9 mouse cellular contexts compared by ENCODE assay signal in the genomic region with DNA sequence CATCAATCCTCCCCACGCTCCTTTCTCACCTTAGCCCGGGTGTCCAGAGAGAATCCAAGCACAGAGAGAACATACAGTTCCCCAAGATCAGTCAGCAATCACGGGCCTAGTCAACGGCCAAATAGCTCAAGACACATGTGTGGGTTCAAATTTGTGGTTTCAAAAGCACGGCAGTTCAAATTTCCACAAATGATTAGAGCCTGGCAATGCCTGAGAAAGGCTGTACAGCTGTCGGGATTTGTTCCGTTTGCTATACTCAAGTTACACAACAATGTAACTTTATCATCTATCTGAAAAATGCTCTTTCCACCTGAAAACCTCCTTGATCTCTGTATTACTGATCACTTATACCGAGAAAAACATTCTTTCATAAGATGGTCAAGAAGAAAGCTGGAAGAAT. TPM values are rescaled to one million over a fixed set of nuclear protein-coding genes. Genes with fewer than 3 reads are reported as not detected.
A peak's percentile ranks its signal among the peaks of the same experiment; 100 is the strongest.
DNase-seq lines count a peak whose midpoint lies in the region; ATAC-seq and TF ChIP-seq lines count a peak whose summit lies in the region.
"Had no signal": no experiment of that assay in that cellular context is flagged by ENCODE, and none has a peak within 500 bp of the region (broad histone marks: within the 10 kb centered on the region; RNA-seq: fewer than 3 reads in every experiment).

No protein-coding gene starts in this region.

- peaks cover 16% of the 10 kb centered on the region; the same call in 1 of the 2 replicates for H3K27me3 ChIP-seq in heart, embryonic 10.5 days (ENCODE audit: insufficient read depth, poor library complexity, severe bottlenecking)
- H3K27me3 ChIP-seq in C2C12 (ENCODE audit: control insufficient read depth, insufficient read depth, insufficient read length), result no peaks in the 10 kb centered on the region
- H3K27me3 ChIP-seq in forebrain, postnatal 0 days (ENCODE audit: insufficient read depth, low read length), result no peaks in the 10 kb centered on the region
- H3K27me3 ChIP-seq in liver, embryonic 16.5 days (ENCODE audit: control insufficient read depth, insufficient read depth, low read depth, low read length), result peaks cover 19% of the 10 kb centered on the region

- no peak for DNase-seq in heart, embryonic 10.5 days (ENCODE audit: low spot score)
- DNase-seq in heart, postnatal 14 days, result no peak
- no peak for DNase-seq in forebrain, postnatal 0 days
- no peak for DNase-seq in retina, postnatal 1 day
- DNase-seq in gastrocnemius, postnatal 4 days (ENCODE audit: low spot score in 2 of 2), result no peak
- DNase-seq in left cerebral cortex, postnatal 14 days (ENCODE audit: low spot score in 2 of 2), result no peak

- no peaks in the 10 kb centered on the region for H3K36me3 ChIP-seq in heart, embryonic 10.5 days
- no peaks in the 10 kb centered on the region for H3K36me3 ChIP-seq in C2C12 (ENCODE audit: control insufficient read depth, insufficient read depth)
- no peaks in the 10 kb centered on the region for H3K36me3 ChIP-seq in forebrain, postnatal 0 days (ENCODE audit: insufficient read depth)
- no peaks in the 10 kb centered on the region for H3K36me3 ChIP-seq in liver, embryonic 16.5 days (ENCODE audit: control insufficient read depth, insufficient read depth)

- H3K4me1 ChIP-seq in heart, embryonic 10.5 days, result peaks cover 10% of the 10 kb centered on the region; the same call in 1 of the 2 replicates
- H3K4me1 ChIP-seq in forebrain, postnatal 0 days (ENCODE audit: insufficient read depth), result no peaks in the 10 kb centered on the region
- peaks cover 7% of the 10 kb centered on the region for H3K4me1 ChIP-seq in liver, embryonic 16.5 days (ENCODE audit: control insufficient read depth, low read depth, low read length)

- WGBS in heart, embryonic 10.5 days, result 72% methylated on average over 8 of the region's 8 CpGs
- WGBS in forebrain, postnatal 0 days, result 65% methylated on average over 8 of the region's 8 CpGs
- 57% methylated on average over 8 of the region's 8 CpGs for WGBS in liver, embryonic 16.5 days (ENCODE audit: insufficient replicate concordance)

- H3K27ac ChIP-seq in heart, embryonic 10.5 days, result peak overlapping the region; percentile 83; the same call in 1 of the 2 replicates
- H3K27ac ChIP-seq in forebrain, postnatal 0 days (ENCODE audit: low read depth, low read length), result no peak overlapping the region
- H3K27ac ChIP-seq in liver, embryonic 16.5 days (ENCODE audit: low read length), result no peak overlapping the region
- H3K27ac ChIP-seq: macrophage had no signal

- intact Hi-C loops in heart, postnatal 14 days (cut with DNase I), result no loop called here
- intact Hi-C loops in left cerebral cortex, postnatal 14 days (cut with DNase I), result loop anchor here (5.0 kb wide), 1 partner anchor 68 kb away; no protein-coding TSS in a partner anchor

- no peaks in the 10 kb centered on the region for H3K79me2 ChIP-seq in C2C12 (ENCODE audit: control insufficient read depth, insufficient read depth)

- peak overlapping the region; percentile 90 for H3K4me2 ChIP-seq in forebrain, postnatal 0 days (ENCODE audit: low read depth)
- peak overlapping the region; percentile 75 for H3K4me2 ChIP-seq in liver, embryonic 16.5 days (ENCODE audit: low read depth, low read length)

- peak overlapping the region; percentile 78 for H3K4me3 ChIP-seq in heart, embryonic 10.5 days
- H3K4me3 ChIP-seq in C2C12 (ENCODE audit: insufficient read depth, poor library complexity, severe bottlenecking), result no peak overlapping the region
- H3K4me3 ChIP-seq in forebrain, postnatal 0 days (ENCODE audit: low read depth, low read length), result peak overlapping the region; percentile 74
- H3K4me3 ChIP-seq in liver, embryonic 16.5 days (ENCODE audit: low read depth, low read length), result peak overlapping the region; percentile 59

- peak overlapping the region; percentile 29 for H3ac ChIP-seq in C2C12 (ENCODE audit: control insufficient read depth, insufficient read length, low read depth)

- no peak; the same call in 1 of the 2 replicates for ATAC-seq in forebrain, postnatal 0 days
- ATAC-seq in liver, embryonic 16.5 days (ENCODE audit: low read depth), result no peak

- no peaks in the 10 kb centered on the region for H3K79me3 ChIP-seq in C2C12 (ENCODE audit: low read depth)

- no peak overlapping the region for H3K9ac ChIP-seq in forebrain, postnatal 0 days
- H3K9ac ChIP-seq in liver, embryonic 16.5 days (ENCODE audit: low read depth, low read length), result no peak overlapping the region

- H3K9me3 ChIP-seq in heart, embryonic 10.5 days, result no peaks in the 10 kb centered on the region
- no peaks in the 10 kb centered on the region for H3K9me3 ChIP-seq in forebrain, postnatal 0 days (ENCODE audit: low read length)
- H3K9me3 ChIP-seq in liver, embryonic 16.5 days (replicated peaks; ENCODE audit: control insufficient read depth, low read length), result no peaks in the 10 kb centered on the region

- no peak for TF ChIP-seq CTCF in C2C12 (IDR thresholded peaks at IDR 0.05; ENCODE audit: control insufficient read depth, insufficient read depth, insufficient read length)
- TF ChIP-seq CTCF in forebrain, postnatal 0 days (IDR thresholded peaks at IDR 0.05; ENCODE audit: low read depth), result no peak

TF ChIP-seq in C2C12, 6 proteins besides CTCF, POLR2A, EP300 and RAD21:
- TF ChIP-seq CEBPB (IDR thresholded peaks at IDR 0.05; ENCODE audit: low read depth) (no peak), MYOD1 (IDR thresholded peaks at IDR 0.05; ENCODE audit: control insufficient read depth, insufficient read length, low read depth) (peak; percentile 54)

RNA-seq across cellular contexts. Expression of a gene that starts 0.5 kb away (rescaled TPM):
- polyA plus RNA-seq in heart, embryonic 10.5 days (2016; fragmentation: Nextera tagmentation; extraction: Ambion mirVana), result 0.18 and 0.22 TPM in 2 replicates
- total RNA-seq in heart, postnatal 14 days (2021), result 1 to 10 TPM; 1.9 to 2.6 TPM
- polyA plus RNA-seq in C2C12 (2012; fragmentation: generic; extraction: Trizol), result not detected
- total RNA-seq in forebrain, postnatal 0 days (2014; rRNA removed), result 0.15 and 0.62 TPM in 2 replicates
- 0.21 and 0.94 TPM in 2 replicates for polyA plus RNA-seq in forebrain, postnatal 0 days (2015; fragmentation: Nextera tagmentation; extraction: Ambion mirVana)
- polyA plus RNA-seq in liver, embryonic 16.5 days (2015; fragmentation: Nextera tagmentation; extraction: Ambion mirVana), result 0.68 and 0.74 TPM in 2 replicates
- 1 to 10 TPM in 1 of 2 experiments, under 1 TPM in 1; 0.49 to 1.5 TPM for total RNA-seq in gastrocnemius, postnatal 4 days (2021)
- under 1 TPM in 1 of 2 experiments, not detected in 1; 0.80 TPM for total RNA-seq in left cerebral cortex, postnatal 14 days (2021)
- polyA plus RNA-seq: macrophage had no signal

RNA-seq across cellular contexts. Expression of a gene that starts 39.1 kb away (rescaled TPM):
- 0.07 and 0.11 TPM in 2 replicates for polyA plus RNA-seq in heart, embryonic 10.5 days (2016; fragmentation: Nextera tagmentation; extraction: Ambion mirVana)
- under 1 TPM; 0.24 to 0.86 TPM for total RNA-seq in heart, postnatal 14 days (2021)
- polyA plus RNA-seq in C2C12 (2012; fragmentation: generic; extraction: Trizol), result 0.01 TPM
- total RNA-seq in forebrain, postnatal 0 days (2014; rRNA removed), result not detected in 2 replicates
- 0.06 TPM in 1 of 2 replicates, not detected in the other for polyA plus RNA-seq in forebrain, postnatal 0 days (2015; fragmentation: Nextera tagmentation; extraction: Ambion mirVana)
- polyA plus RNA-seq in liver, embryonic 16.5 days (2015; fragmentation: Nextera tagmentation; extraction: Ambion mirVana), result 0.11 TPM in 2 replicates
- under 1 TPM; 0.26 to 0.81 TPM for total RNA-seq in gastrocnemius, postnatal 4 days (2021)
- under 1 TPM; 0.25 to 0.33 TPM for total RNA-seq in left cerebral cortex, postnatal 14 days (2021)
